Mouse (Mus musculus) kidney, embryonic 16.5 days (tissue): Measurements from ENCODE around the gene 4833423E24Rik. TPM values are rescaled to one million over a fixed set of nuclear protein-coding genes. Genes with fewer than 3 reads are reported as not detected.

ENCODE experiments used
- ATAC-seq: fragments of 200-750 bp; cut with Nextera tagmentation; 2 replicates; pipeline ENCODE4 v1.8.0; 2017; ENCODE audit warnings: moderate TSS enrichment; ENCODE audit not compliant: low FRiP score, low TSS enrichment
- H3K27ac ChIP-seq: fragments of 300-500 bp; sonication (generic); 2 replicates; pipeline ENCODE4 v1.5.1; 2014; ENCODE audit warnings: low read length
- H3K27me3 ChIP-seq: fragments of 300-500 bp; sonication (generic); 2 replicates; pipeline ENCODE4 v1.6.1; 2014; ENCODE audit warnings: low read length, control low read depth, mixed read lengths; ENCODE audit not compliant: insufficient read depth
- H3K36me3 ChIP-seq: fragments of 300-500 bp; sonication (generic); 2 replicates; pipeline ENCODE4 v1.6.1; 2014; ENCODE audit warnings: low read length, control low read depth, mixed read lengths; ENCODE audit not compliant: insufficient read depth
- H3K4me1 ChIP-seq: fragments of 300-500 bp; sonication (generic); 2 replicates; pipeline ENCODE4 v1.6.1; 2014; ENCODE audit warnings: low read length, control low read depth, mixed read lengths; ENCODE audit not compliant: insufficient read depth
- H3K4me2 ChIP-seq: fragments of 300-500 bp; sonication (generic); replicated peaks from 2 replicates; pipeline ENCODE4 v1.6.1; 2014; ENCODE audit warnings: low read depth, low read length
- H3K4me3 ChIP-seq: fragments of 300-500 bp; sonication (generic); 2 replicates; pipeline ENCODE4 v1.5.1; 2014; ENCODE audit warnings: mild to moderate bottlenecking, low read length
- H3K9ac ChIP-seq: fragments of 300-500 bp; sonication (generic); replicated peaks from 2 replicates; pipeline ENCODE4 v1.6.1; 2014; ENCODE audit warnings: low read length
- H3K9me3 ChIP-seq: fragments of 300-500 bp; sonication (generic); 2 replicates; pipeline ENCODE4 v1.6.1; 2016; ENCODE audit warnings: low read length, control low read depth
- WGBS: fragments of 180-500 bp; shearing (Covaris S2); extraction: QIAGEN DNeasy Blood & Tissue Kit; methylation state at CpG from one replicate; pipeline ENCODE4 v1.1.7; 2014; 5-methylcytosine and 5-hydroxymethylcytosine counted together
- polyA plus RNA-seq: library from polyadenylated mRNA; unstranded; fragments of >200 nt; fragmentation: Nextera tagmentation; extraction: Ambion mirVana; gene quantifications from 2 replicates; pipeline ENCODE4 v1.2.1, GENCODE M21; 2015

4833423E24Rik gene
- polyA plus RNA-seq = not detected in 2 replicates

DNA sequence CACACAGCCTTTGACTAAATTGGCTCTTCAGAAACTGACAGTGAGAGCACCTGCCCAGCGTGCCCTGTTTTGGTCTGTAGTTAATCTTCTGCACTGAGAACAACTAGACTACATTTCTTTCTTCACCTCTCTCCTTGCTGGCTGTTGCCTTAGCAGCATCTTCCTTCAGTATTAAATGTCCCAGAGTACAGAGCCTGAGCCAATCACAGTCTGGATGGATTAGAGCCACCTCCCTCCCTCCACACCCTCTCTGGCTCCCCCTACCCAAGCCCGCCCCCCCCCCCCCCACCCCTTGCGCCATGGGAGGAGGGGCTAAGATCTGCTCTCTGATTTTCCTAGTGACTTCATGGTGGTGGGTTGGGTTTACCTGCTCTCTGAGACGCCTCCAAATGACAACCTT is at the start of gene 4833423E24Rik:
Gene 4833423E24Rik, minus strand, starts transcription at position 146 of the 400 bp plus-strand sequence.
- H3K27me3 ChIP-seq = no peaks in the 10 kb centered on the region
- no peaks in the 10 kb centered on the region for H3K36me3 ChIP-seq
- no peak within 1 kb of the TSS for H3K4me2 ChIP-seq
- WGBS = 50% methylated on average over 3 of the region's 4 CpGs
- no peak for ATAC-seq
- H3K4me3 ChIP-seq = no peak within 1 kb of the TSS
- no peaks in the 10 kb centered on the region for H3K9me3 ChIP-seq
- no peak within 1 kb of the TSS for H3K27ac ChIP-seq
- no peak within 1 kb of the TSS for H3K9ac ChIP-seq
- H3K4me1 ChIP-seq = no peaks in the 10 kb centered on the region

DNA sequence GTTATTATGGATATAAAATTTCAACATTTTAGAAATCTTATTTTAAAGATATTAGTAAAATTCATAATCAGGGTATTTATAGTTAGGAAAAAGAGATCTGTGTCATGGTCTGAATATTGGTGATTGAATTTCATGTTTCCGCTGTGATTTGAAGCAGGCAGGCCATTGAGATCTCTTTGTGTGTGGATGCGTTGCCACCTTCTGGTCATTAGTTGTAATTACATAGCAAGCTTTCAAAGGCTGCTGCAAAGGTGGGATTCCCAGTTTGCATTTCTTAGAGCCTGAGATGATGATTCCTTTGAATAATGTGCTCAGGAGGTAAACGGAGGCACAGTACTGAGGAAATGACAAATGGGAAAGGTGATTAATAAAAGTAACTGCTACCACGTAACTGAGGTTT is 42.4 kb upstream of the 4833423E24Rik start:
- Histone ChIP-seq H3K9ac (no peak overlapping the region), H3K9me3 (no peaks in the 10 kb centered on the region), H3K4me2 (no peak overlapping the region), H3K36me3 (no peaks in the 10 kb centered on the region), H3K27me3 (no peaks in the 10 kb centered on the region), H3K4me1 (no peaks in the 10 kb centered on the region), H3K27ac (no peak overlapping the region), H3K4me3 (no peak overlapping the region)
- ATAC-seq = no peak
- 22% methylated on average over 4 of the region's 4 CpGs for WGBS

DNA sequence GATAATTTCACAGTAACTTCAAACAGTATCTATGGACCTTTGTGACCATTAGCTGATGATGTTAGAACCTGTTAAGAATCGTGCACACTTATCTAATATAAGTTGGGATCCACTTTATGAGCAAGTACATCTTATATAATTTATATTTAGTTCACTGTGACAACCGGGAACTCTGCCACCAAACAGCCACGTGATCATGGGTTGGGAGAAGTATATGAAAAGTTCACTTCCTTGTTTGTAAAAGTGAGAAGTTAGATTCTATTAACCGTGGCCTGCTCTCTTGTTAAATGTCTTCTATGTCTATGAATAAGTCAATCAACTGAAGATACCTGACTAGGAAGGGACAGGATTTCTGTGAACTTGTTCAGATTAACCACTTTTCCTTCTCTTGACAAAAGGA is 41.4 kb upstream of the 4833423E24Rik start:
- Histone ChIP-seq H3K4me3 (no peak overlapping the region), H3K4me1 (no peaks in the 10 kb centered on the region), H3K9ac (no peak overlapping the region), H3K27me3 (no peaks in the 10 kb centered on the region), H3K4me2 (no peak overlapping the region), H3K9me3 (no peaks in the 10 kb centered on the region), H3K27ac (no peak overlapping the region), H3K36me3 (no peaks in the 10 kb centered on the region)
- WGBS = 52% methylated on average over 4 of the region's 4 CpGs
- ATAC-seq = no peak

DNA sequence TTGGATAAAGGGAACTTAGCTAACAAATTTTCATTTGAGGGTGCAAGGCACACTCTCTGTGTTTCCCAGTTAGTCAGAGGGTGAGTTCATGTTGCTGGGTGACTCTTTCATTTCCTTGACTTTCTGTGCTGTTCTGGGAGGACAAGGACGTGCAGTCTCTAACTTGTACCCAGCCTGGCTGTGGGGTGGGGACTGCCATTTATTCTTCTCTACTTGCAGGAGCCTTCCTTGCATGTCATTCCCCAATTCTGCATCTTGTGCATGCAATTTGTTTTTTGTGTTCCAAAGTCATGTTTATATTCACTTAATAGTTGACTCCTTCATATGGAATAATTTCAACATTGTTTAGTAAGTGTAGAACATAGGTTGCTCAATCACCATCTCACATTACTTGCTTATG is 36.0 kb upstream of the 4833423E24Rik start:
- Histone ChIP-seq H3K4me2 (no peak overlapping the region), H3K4me1 (no peaks in the 10 kb centered on the region), H3K9me3 (no peaks in the 10 kb centered on the region), H3K4me3 (no peak overlapping the region), H3K9ac (no peak overlapping the region), H3K27me3 (no peaks in the 10 kb centered on the region), H3K36me3 (no peaks in the 10 kb centered on the region), H3K27ac (no peak overlapping the region)
- no peak for ATAC-seq
- 59% methylated on average over 1 of the region's 1 CpGs for WGBS

DNA sequence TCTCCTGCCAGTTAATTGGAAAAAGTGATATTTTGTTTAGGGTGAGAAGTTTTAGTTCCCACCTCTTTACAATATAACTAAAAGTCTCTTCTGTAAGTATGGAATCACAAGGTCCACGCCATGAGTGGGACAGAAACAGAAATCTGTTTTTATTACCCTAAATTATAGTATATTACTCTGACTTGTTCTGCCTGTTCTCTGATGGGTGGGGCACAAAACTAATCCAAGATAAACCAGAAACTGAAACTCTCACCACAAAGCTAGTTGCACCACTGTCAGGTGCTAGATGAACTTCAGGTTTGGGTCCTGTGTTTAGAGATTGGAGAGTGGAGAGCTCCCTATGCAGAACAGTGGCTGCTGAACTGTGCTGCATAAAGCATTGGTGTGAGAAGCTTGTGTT is 15.1 kb upstream of the 4833423E24Rik start:
- Histone ChIP-seq H3K27me3 (no peaks in the 10 kb centered on the region), H3K27ac (no peak overlapping the region), H3K4me1 (no peaks in the 10 kb centered on the region), H3K36me3 (no peaks in the 10 kb centered on the region), H3K9ac (no peak overlapping the region), H3K9me3 (no peaks in the 10 kb centered on the region), H3K4me2 (no peak overlapping the region), H3K4me3 (no peak overlapping the region)
- 84% methylated on average over 1 of the region's 1 CpGs for WGBS
- no peak for ATAC-seq

- ATAC-seq = no peak
- H3K4me3 ChIP-seq = no peak overlapping the region
- WGBS = 84% methylated on average over 2 of the region's 2 CpGs
- H3K27me3 ChIP-seq = no peaks in the 10 kb centered on the region
- H3K4me2 ChIP-seq = no peak overlapping the region
- no peak overlapping the region for H3K27ac ChIP-seq
- no peaks in the 10 kb centered on the region for H3K4me1 ChIP-seq
- H3K9ac ChIP-seq = no peak overlapping the region
- H3K9me3 ChIP-seq = no peaks in the 10 kb centered on the region
- no peaks in the 10 kb centered on the region for H3K36me3 ChIP-seq
Measured at GRCm38 (mm10) chr2:85532082-85532778, 13.4 kb upstream of the 4833423E24Rik start.

DNA sequence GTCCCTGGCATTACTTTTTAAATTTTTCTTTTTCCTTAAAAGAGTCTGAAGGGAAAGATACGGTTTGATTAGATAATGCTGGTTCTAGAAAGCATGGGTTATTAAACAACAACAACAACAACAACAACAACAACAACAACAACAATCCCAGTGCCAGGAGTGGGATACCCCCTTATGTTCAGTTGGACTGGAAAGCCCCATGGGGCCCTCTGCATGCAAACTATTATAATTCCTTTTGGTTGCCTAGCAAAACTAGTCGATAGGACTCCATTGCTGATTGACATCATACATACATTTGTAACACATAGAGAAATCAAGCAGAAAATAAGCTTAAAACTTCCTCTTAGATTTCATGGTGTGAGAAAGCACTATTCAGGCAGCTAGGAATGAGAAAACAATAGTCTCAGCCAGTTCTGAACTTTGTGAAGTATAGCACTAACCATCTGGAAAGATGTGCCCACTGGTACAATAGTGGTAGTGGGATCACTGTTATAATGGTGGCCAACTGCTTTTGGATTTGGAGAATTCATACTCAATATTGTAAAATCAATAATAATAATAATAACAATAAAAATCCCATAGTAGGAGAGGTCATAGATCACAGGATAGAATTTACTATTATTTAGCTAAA is 4.2 kb upstream of the 4833423E24Rik start:
- H3K27me3 ChIP-seq = no peaks in the 10 kb centered on the region
- H3K36me3 ChIP-seq = no peaks in the 10 kb centered on the region
- no peak overlapping the region for H3K4me3 ChIP-seq
- WGBS = 79% methylated on average over 2 of the region's 2 CpGs
- H3K4me1 ChIP-seq = no peaks in the 10 kb centered on the region
- no peak overlapping the region for H3K4me2 ChIP-seq
- H3K27ac ChIP-seq = no peak overlapping the region
- H3K9ac ChIP-seq = no peak overlapping the region
- no peak for ATAC-seq
- no peaks in the 10 kb centered on the region for H3K9me3 ChIP-seq

DNA sequence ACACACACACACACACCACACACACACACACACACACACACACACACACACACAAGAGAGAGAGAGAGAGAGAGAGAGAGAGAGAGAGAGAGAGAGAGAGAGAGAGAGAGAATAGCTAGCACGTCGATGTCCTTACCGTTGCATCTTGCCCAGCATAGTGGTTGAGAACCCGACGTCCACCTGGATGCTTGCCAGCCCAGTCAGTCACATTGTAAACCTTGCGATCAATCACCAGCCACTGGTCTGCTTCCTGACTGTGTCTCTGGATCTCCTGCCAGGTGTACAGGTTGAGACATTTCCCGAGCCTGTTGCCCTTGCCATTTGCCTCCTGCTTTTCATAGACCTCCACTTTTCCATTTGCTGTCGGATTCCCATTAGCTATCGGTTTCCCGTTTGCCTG is 532 bp downstream of the 4833423E24Rik start:
- Histone ChIP-seq H3K9ac (no peak overlapping the region), H3K4me3 (no peak overlapping the region), H3K27ac (no peak overlapping the region), H3K4me1 (no peaks in the 10 kb centered on the region), H3K9me3 (no peaks in the 10 kb centered on the region), H3K27me3 (no peaks in the 10 kb centered on the region), H3K4me2 (no peak overlapping the region), H3K36me3 (no peaks in the 10 kb centered on the region)
- ATAC-seq = no peak
- 86% methylated on average over 10 of the region's 10 CpGs for WGBS

- no peak overlapping the region for H3K4me3 ChIP-seq
- no peak overlapping the region for H3K27ac ChIP-seq
- no peak overlapping the region for H3K4me2 ChIP-seq
- no peak overlapping the region for H3K9ac ChIP-seq
- no peak for ATAC-seq
- H3K9me3 ChIP-seq = no peaks in the 10 kb centered on the region
- no peaks in the 10 kb centered on the region for H3K27me3 ChIP-seq
- H3K36me3 ChIP-seq = no peaks in the 10 kb centered on the region
- 74% methylated on average over 3 of the region's 3 CpGs for WGBS
- H3K4me1 ChIP-seq = no peaks in the 10 kb centered on the region
Measured at GRCm38 (mm10) chr2:85510376-85510775, 8.4 kb downstream of the 4833423E24Rik start.

DNA sequence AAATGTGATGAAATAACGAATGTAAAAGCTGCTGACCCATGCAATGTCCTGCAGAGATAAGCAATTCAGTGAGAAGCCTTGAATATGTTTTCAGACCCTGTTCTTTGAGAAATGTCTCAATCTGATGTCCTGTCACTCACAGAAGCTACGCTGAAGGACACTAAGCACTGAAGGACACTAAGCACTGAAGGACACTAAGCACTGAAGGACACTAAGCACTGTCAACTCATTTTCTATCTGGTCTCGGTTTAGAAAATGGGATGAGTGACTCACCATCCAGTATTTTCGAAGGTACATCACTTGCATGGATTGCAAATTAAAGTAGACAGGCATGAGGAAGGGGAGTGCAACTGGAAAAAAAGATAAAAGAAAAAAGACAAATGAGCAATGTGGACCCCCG is 28.4 kb downstream of the 4833423E24Rik start:
- Histone ChIP-seq H3K4me3 (no peak overlapping the region), H3K4me1 (no peaks in the 10 kb centered on the region), H3K9me3 (no peaks in the 10 kb centered on the region), H3K27ac (no peak overlapping the region), H3K36me3 (no peaks in the 10 kb centered on the region), H3K9ac (no peak overlapping the region), H3K27me3 (no peaks in the 10 kb centered on the region), H3K4me2 (no peak overlapping the region)
- whole genome bisulfite sequencing = 78% methylated on average over 5 of the region's 5 CpGs
- no peak for ATAC-seq
